Mouse (Mus musculus) heart, embryonic 16.5 days (tissue): ENCODE data around the gene Ctnna3. TPM values are rescaled to one million over a fixed set of nuclear protein-coding genes. Genes with fewer than 3 reads are reported as not detected.
"Not testable (repeated sequence)": the region's sequence is repeated elsewhere in the genome, so short reads cannot be mapped to it uniquely, and the experiment has no call there.

Experiments used
- ATAC-seq: fragments of 200-750 bp; cut with Nextera tagmentation; replicated peaks from 2 replicates; pipeline ENCODE4 v1.8.0; 2017; ENCODE audit warnings: moderate number of reproducible peaks; ENCODE audit not compliant: insufficient read depth, low FRiP score; ENCODE audit errors: extremely low read depth
- H3K27ac ChIP-seq: fragments of 300-500 bp; sonication (generic); 2 replicates; pipeline ENCODE4 v1.5.1; 2014; ENCODE audit warnings: mild to moderate bottlenecking, low read length, control low read depth, moderate library complexity
- H3K27me3 ChIP-seq: fragments of 300-500 bp; sonication (generic); 2 replicates; pipeline ENCODE4 v1.6.1; 2014; ENCODE audit warnings: low read length, mixed read lengths; ENCODE audit not compliant: control insufficient read depth, insufficient read depth
- H3K36me3 ChIP-seq: fragments of 300-500 bp; sonication (generic); 2 replicates; pipeline ENCODE4 v1.6.1; 2014; ENCODE audit not compliant: control insufficient read depth, insufficient read depth
- H3K4me1 ChIP-seq: fragments of 300-500 bp; sonication (generic); 2 replicates; pipeline ENCODE4 v1.6.1; 2014; ENCODE audit warnings: low read length, mixed read lengths; ENCODE audit not compliant: control insufficient read depth, insufficient read depth
- H3K4me2 ChIP-seq: fragments of 300-500 bp; sonication (generic); 2 replicates; pipeline ENCODE4 v1.6.1; 2014; ENCODE audit warnings: low read depth, mild to moderate bottlenecking, control low read depth, low read length
- H3K4me3 ChIP-seq: fragments of 300-500 bp; sonication (generic); 2 replicates; pipeline ENCODE4 v1.5.1; 2014; ENCODE audit warnings: mild to moderate bottlenecking, control low read depth, low read length
- H3K9ac ChIP-seq: fragments of 300-500 bp; sonication (generic); 2 replicates; pipeline ENCODE4 v1.6.1; 2014; ENCODE audit warnings: low read length, control low read depth
- H3K9me3 ChIP-seq: fragments of 300-500 bp; sonication (generic); replicated peaks from 2 replicates; pipeline ENCODE4 v1.6.1; 2016; ENCODE audit warnings: low read length; ENCODE audit not compliant: control insufficient read depth
- WGBS: fragments of 180-500 bp; shearing (Covaris S2); extraction: QIAGEN DNeasy Blood & Tissue Kit; methylation state at CpG from one replicate; pipeline ENCODE4 v1.1.7; 2014; 5-methylcytosine and 5-hydroxymethylcytosine counted together
- polyA plus RNA-seq: library from polyadenylated mRNA; unstranded; fragments of >200 nt; fragmentation: Nextera tagmentation; extraction: Ambion mirVana; gene quantifications from 2 replicates; pipeline ENCODE4 v1.2.1, GENCODE M21; 2015

Gene Ctnna3
- polyA plus RNA-seq = 27.6 and 29.1 TPM in 2 replicates

- H3K4me3 ChIP-seq = peak within 1 kb of the TSS; percentile 87
- H3K4me1 ChIP-seq = 0 out of 2 replicates have a peak, but pooled peaks cover 3% of the 10 kb centered on the region
- H3K9ac ChIP-seq = peak within 1 kb of the TSS; percentile 85
- H3K9me3 ChIP-seq = no peaks in the 10 kb centered on the region
- under 1% methylated on average over 55 of the region's 55 CpGs for WGBS
- peak; percentile 91 for ATAC-seq
- peak within 1 kb of the TSS; percentile 82 for H3K4me2 ChIP-seq
- H3K27ac ChIP-seq = peak within 1 kb of the TSS; percentile 89
- no peaks in the 10 kb centered on the region for H3K27me3 ChIP-seq
- H3K36me3 ChIP-seq = no peaks in the 10 kb centered on the region
These were observed at the start of gene Ctnna3 for GRCm38 (mm10) chr10:63429785-63430305. Ctnna3 (plus strand) TSS chr10:63430098.

GRCm38 (mm10) chr10:63381498-63382280, 48.2 kb upstream of the Ctnna3 start, which contains the start of gene Sirt1:
Sirt1 (minus strand) TSS chr10:63381704.
- Histone ChIP-seq H3K9me3 (no peaks in the 10 kb centered on the region), H3K4me3 (peak within 1 kb of the TSS; percentile 64), H3K27ac (peak within 1 kb of the TSS; percentile 59; the same call in 1 of the 2 replicates), H3K27me3 (no peaks in the 10 kb centered on the region), H3K4me1 (peaks cover 6% of the 10 kb centered on the region), H3K4me2 (peak within 1 kb of the TSS; percentile 82), H3K9ac (peak within 1 kb of the TSS; percentile 79), H3K36me3 (no peaks in the 10 kb centered on the region)
- ATAC-seq = no peak
- WGBS = 6% methylated on average over 24 of the region's 24 CpGs

DNA sequence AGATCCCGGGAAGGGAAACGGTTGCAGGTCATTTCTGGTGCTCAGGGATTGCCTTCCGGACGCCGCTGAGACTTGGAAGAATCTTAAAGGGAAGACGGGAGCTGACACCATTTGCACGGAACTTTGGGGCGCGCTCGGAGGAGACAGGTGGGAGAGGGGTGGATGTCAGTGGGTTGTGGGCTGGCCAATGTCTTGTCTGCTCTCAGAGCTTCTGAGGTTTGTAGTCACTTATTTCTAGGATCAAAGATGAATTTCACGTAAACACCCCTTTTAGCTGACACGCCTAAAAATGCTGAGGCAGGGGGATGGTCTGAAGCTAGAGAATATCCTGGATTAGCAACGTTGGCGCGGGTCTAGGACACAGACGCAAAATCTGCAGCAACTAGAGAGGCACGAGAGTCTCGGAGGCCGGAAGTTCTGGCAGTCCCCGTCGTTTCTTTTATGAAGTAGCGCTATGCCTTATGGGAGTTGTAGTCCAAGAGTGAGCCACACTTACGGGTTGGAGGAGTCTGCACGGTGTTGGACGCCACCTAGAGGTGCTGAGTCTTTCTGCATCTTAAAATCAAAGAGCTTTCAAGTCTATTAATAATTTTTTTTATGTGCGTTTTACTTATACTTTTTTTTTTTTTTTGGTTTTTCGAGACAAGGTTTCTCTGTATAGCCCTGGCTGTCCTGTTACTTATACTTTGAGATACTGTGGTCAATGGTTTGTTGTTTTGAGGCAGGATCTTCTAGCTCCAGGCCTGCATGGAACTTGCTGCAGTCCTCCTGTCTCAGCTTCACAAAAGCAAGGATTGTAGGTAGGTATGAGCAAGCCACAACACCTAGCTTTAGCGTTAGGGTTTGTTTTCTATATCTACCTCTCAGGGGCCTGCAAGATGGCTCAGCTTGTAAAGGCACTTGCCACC, 47.3 kb upstream of the Ctnna3 start, which contains the start of gene Dnajc12:
Gene Dnajc12, plus strand, starts transcription at position 72 of the 908 bp plus-strand sequence.
- Histone ChIP-seq H3K36me3 (no peaks in the 10 kb centered on the region), H3K4me3 (peak within 1 kb of the TSS; percentile 64), H3K4me2 (peak within 1 kb of the TSS; percentile 82), H3K27me3 (no peaks in the 10 kb centered on the region), H3K27ac (peak within 1 kb of the TSS; percentile 59; the same call in 1 of the 2 replicates), H3K4me1 (peaks cover 6% of the 10 kb centered on the region), H3K9ac (peak within 1 kb of the TSS; percentile 79), H3K9me3 (no peaks in the 10 kb centered on the region)
- peak; percentile 91 for ATAC-seq
- under 1% methylated on average over 28 of the region's 28 CpGs for WGBS

DNA sequence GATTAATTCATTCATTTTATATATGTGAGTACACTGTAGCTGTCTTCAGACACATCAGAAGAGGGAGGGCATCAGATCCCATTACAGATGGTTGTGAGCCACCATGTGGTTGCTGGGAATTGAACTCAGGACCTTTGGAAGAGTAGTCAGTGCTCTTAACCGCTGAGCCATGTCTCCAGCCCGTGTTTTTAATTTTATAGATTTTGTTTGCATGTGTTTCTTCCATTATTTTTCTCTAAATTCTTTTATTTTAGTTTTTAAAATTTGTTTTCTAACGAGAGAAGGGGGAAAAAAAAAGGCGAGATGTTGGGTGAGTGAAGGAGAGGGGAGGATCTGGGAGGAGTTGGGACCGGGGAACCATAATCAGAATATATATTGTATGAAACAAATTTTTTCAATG, 44.0 kb upstream of the Ctnna3 start:
- H3K4me1 ChIP-seq, ATAC-seq, H3K9me3 ChIP-seq, H3K27me3 ChIP-seq, H3K36me3 ChIP-seq: not testable (repeated sequence)
- H3K4me3 ChIP-seq = peak overlapping the region; percentile 78
- peak overlapping the region; percentile 7; the same call in 1 of the 2 replicates for H3K27ac ChIP-seq
- peak overlapping the region; percentile 78 for H3K9ac ChIP-seq
- WGBS = 24% methylated on average over 5 of the region's 5 CpGs
- peak overlapping the region; percentile 92 for H3K4me2 ChIP-seq

DNA sequence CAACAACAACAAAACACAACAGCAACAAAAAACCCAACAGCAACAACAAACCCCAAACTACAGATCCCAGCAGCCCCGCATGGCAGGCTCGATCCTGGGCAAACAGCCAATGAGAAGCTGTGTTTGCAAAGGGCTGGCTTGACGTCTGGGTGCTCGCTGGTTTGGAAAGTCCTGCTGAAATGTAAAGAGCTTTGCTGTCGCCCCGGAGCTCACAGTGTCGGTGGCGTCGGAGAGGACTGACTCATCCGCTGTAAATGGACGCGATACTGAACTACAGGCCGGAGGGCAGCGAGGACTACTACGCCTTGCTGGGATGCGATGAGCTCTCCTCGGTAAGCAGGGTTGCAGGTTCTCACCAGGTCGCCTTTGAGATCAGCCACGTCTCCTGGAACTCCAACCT, 43.5 kb upstream of the Ctnna3 start:
- no peaks in the 10 kb centered on the region for H3K36me3 ChIP-seq
- H3K27me3 ChIP-seq = no peaks in the 10 kb centered on the region
- peak; percentile 61 for ATAC-seq
- under 1% methylated on average over 19 of the region's 19 CpGs for WGBS
- peak overlapping the region; percentile 78 for H3K4me3 ChIP-seq
- H3K27ac ChIP-seq = peak overlapping the region; percentile 86
- peak overlapping the region; percentile 92 for H3K4me2 ChIP-seq
- no peaks in the 10 kb centered on the region for H3K9me3 ChIP-seq
- H3K4me1 ChIP-seq = peaks cover 6% of the 10 kb centered on the region
- H3K9ac ChIP-seq = peak overlapping the region; percentile 78

DNA sequence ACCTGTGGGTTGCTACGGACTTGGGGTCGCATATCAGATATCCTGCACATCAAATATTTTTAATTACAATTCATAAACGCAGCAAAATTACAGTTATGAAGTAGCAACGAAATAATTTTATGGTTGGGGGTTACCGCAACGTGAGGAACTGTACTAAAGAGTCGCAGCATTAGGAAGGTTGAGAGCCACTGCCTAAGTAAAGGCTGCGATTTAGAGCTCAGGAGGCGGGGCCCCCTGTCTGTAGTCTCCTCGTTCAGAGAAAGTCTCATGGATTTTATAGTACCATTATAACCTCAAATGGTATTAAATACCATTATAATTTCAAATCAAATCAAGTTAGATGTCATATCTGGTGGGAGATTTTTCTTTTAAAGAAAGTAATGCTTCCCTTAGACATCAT, 42.9 kb upstream of the Ctnna3 start:
- H3K9ac ChIP-seq = peak overlapping the region; percentile 78
- peaks cover under 1% of the 10 kb centered on the region for H3K4me1 ChIP-seq
- H3K27ac ChIP-seq = peak overlapping the region; percentile 86
- H3K4me3 ChIP-seq = peak overlapping the region; percentile 78
- WGBS = 1% methylated on average over 10 of the region's 10 CpGs
- no peaks in the 10 kb centered on the region for H3K9me3 ChIP-seq
- peak overlapping the region; percentile 92 for H3K4me2 ChIP-seq
- H3K27me3 ChIP-seq = no peaks in the 10 kb centered on the region
- H3K36me3 ChIP-seq = no peaks in the 10 kb centered on the region
- ATAC-seq = no peak

- no peaks in the 10 kb centered on the region for H3K4me1 ChIP-seq
- no peaks in the 10 kb centered on the region for H3K27me3 ChIP-seq
- ATAC-seq = no peak
- H3K9me3 ChIP-seq = no peaks in the 10 kb centered on the region
- H3K9ac ChIP-seq = no peak overlapping the region
- H3K27ac ChIP-seq = no peak overlapping the region
- H3K4me3 ChIP-seq = no peak overlapping the region
- H3K36me3 ChIP-seq = no peaks in the 10 kb centered on the region
- WGBS = 59% methylated on average over 4 of the region's 4 CpGs
- no peak overlapping the region for H3K4me2 ChIP-seq
These were observed 41.0 kb upstream of the Ctnna3 start for GRCm38 (mm10) chr10:63388948-63389347.

- no peak overlapping the region for H3K4me2 ChIP-seq
- no peaks in the 10 kb centered on the region for H3K9me3 ChIP-seq
- H3K4me3 ChIP-seq = no peak overlapping the region
- H3K4me1 ChIP-seq = no peaks in the 10 kb centered on the region
- no peaks in the 10 kb centered on the region for H3K27me3 ChIP-seq
- WGBS = 89% methylated on average over 10 of the region's 10 CpGs
- peaks cover 4% of the 10 kb centered on the region; the same call in 1 of the 2 replicates for H3K36me3 ChIP-seq
- ATAC-seq = no peak
- no peak overlapping the region for H3K27ac ChIP-seq
- no peak overlapping the region for H3K9ac ChIP-seq
These were observed 32.9 kb upstream of the Ctnna3 start for GRCm38 (mm10) chr10:63396963-63397362.
